Comparison of ENCODE assay signal across 18 mouse cellular contexts in genomic region chr6:80750769-80751168, GRCm38 (mm10).
DNase-seq lines count a peak whose midpoint lies in the region; ATAC-seq and TF ChIP-seq lines count a peak whose summit lies in the region.
"Had no signal": no experiment of that assay in that cellular context is flagged by ENCODE, and none has a peak within 500 bp of the region (broad histone marks: within the 10 kb centered on the region; RNA-seq: fewer than 3 reads in every experiment).

No protein-coding gene starts in this region.

- H3K27ac ChIP-seq in hindbrain, postnatal 0 days: no peak overlapping the region
- H3K27ac ChIP-seq in hindbrain, embryonic 11.5 days (ENCODE audit: low read depth, low read length): no peak overlapping the region
- H3K27ac ChIP-seq in forebrain, embryonic 16.5 days (ENCODE audit: low read length): no peak overlapping the region
- H3K27ac ChIP-seq: embryonic facial prominence, embryonic 10.5 days; heart, adult 2 months; heart, embryonic 15.5 days; hindbrain, embryonic 14.5 days had no signal

- DNase-seq in cerebellum, postnatal 10 days: peak; percentile 17 to 25
- peak; percentile 8 for DNase-seq in hindbrain, postnatal 0 days (ENCODE audit: low spot score)
- no peak for DNase-seq in hindbrain, embryonic 11.5 days (ENCODE audit: low spot score)
- DNase-seq in brain, adult 2 months (ENCODE audit: low read depth, low spot score): peak; percentile 33
- no peak for DNase-seq in right cerebral cortex, postnatal 10 days (ENCODE audit: low spot score in 2 of 2)
- DNase-seq: adrenal gland, postnatal 10 days; cerebellum, adult 11 months; cerebellum, adult 9-11 months; gastrocnemius, postnatal 14 days; heart, adult 2 months; heart, postnatal 14 days had no signal

- WGBS in hindbrain, postnatal 0 days: 67% methylated on average over 2 of the region's 2 CpGs
- 84% methylated on average over 2 of the region's 2 CpGs for WGBS in hindbrain, embryonic 11.5 days
- 50% methylated on average over 2 of the region's 2 CpGs for WGBS in forebrain, embryonic 16.5 days

- no peaks in the 10 kb centered on the region for H3K27me3 ChIP-seq in hindbrain, postnatal 0 days (ENCODE audit: insufficient read depth, low read length)
- no peaks in the 10 kb centered on the region for H3K27me3 ChIP-seq in hindbrain, embryonic 11.5 days (ENCODE audit: control insufficient read depth, insufficient read depth, low read length)
- H3K27me3 ChIP-seq in forebrain, embryonic 16.5 days (replicated peaks; ENCODE audit: control insufficient read depth, insufficient read depth, low read length): no peaks in the 10 kb centered on the region
- H3K27me3 ChIP-seq: heart, embryonic 15.5 days had no signal

- no peak for ATAC-seq in cerebellum, adult (ENCODE audit: insufficient number of reproducible peaks, low FRiP score, low TSS enrichment)
- no peak for ATAC-seq in hindbrain, postnatal 0 days
- ATAC-seq in hindbrain, embryonic 11.5 days (ENCODE audit: low FRiP score): no peak
- ATAC-seq in forebrain, embryonic 16.5 days: peak; percentile 84
- ATAC-seq: intestine, postnatal 0 days had no signal

- H3K4me3 ChIP-seq in hindbrain, postnatal 0 days (ENCODE audit: low read length): no peak overlapping the region
- H3K4me3 ChIP-seq in hindbrain, embryonic 11.5 days (ENCODE audit: low read depth, low read length): no peak overlapping the region
- H3K4me3 ChIP-seq in forebrain, embryonic 16.5 days (replicated peaks; ENCODE audit: low read length): no peak overlapping the region
- H3K4me3 ChIP-seq: embryonic facial prominence, embryonic 10.5 days; heart, adult 2 months; heart, embryonic 15.5 days had no signal

- H3K4me1 ChIP-seq in hindbrain, postnatal 0 days (ENCODE audit: insufficient read depth, low read length): no peaks in the 10 kb centered on the region
- H3K4me1 ChIP-seq in hindbrain, embryonic 11.5 days (replicated peaks; ENCODE audit: control insufficient read depth, insufficient read depth, low read length): no peaks in the 10 kb centered on the region
- H3K4me1 ChIP-seq in forebrain, embryonic 16.5 days (replicated peaks; ENCODE audit: control insufficient read depth, insufficient read depth, low read length): no peaks in the 10 kb centered on the region
- H3K4me1 ChIP-seq: embryonic facial prominence, embryonic 10.5 days; heart, embryonic 15.5 days had no signal

- no peaks in the 10 kb centered on the region for H3K36me3 ChIP-seq in hindbrain, postnatal 0 days (ENCODE audit: insufficient read depth, low read length)
- H3K36me3 ChIP-seq in hindbrain, embryonic 11.5 days (ENCODE audit: control insufficient read depth, insufficient read depth, low read length): no peaks in the 10 kb centered on the region
- no peaks in the 10 kb centered on the region for H3K36me3 ChIP-seq in forebrain, embryonic 16.5 days (ENCODE audit: control insufficient read depth, insufficient read depth)
- H3K36me3 ChIP-seq: embryonic facial prominence, embryonic 10.5 days; heart, embryonic 15.5 days had no signal

- H3K9me3 ChIP-seq in hindbrain, postnatal 0 days (ENCODE audit: low read length): no peaks in the 10 kb centered on the region
- H3K9me3 ChIP-seq in hindbrain, embryonic 11.5 days (ENCODE audit: control insufficient read depth, low read length): no peaks in the 10 kb centered on the region
- no peaks in the 10 kb centered on the region for H3K9me3 ChIP-seq in forebrain, embryonic 16.5 days (ENCODE audit: control insufficient read depth, low read length)
- H3K9me3 ChIP-seq: embryonic facial prominence, embryonic 10.5 days; heart, embryonic 15.5 days had no signal

- TF ChIP-seq CTCF in hindbrain, postnatal 0 days (IDR thresholded peaks at IDR 0.05; ENCODE audit: low read depth): no peak

- no peak overlapping the region for H3K4me2 ChIP-seq in hindbrain, postnatal 0 days (ENCODE audit: low read depth, low read length)
- no peak overlapping the region for H3K4me2 ChIP-seq in hindbrain, embryonic 11.5 days (replicated peaks; ENCODE audit: low read depth, low read length)
- H3K4me2 ChIP-seq in forebrain, embryonic 16.5 days (ENCODE audit: low read length): no peak overlapping the region
- H3K4me2 ChIP-seq: heart, embryonic 11.5 days; heart, embryonic 15.5 days; hindbrain, embryonic 14.5 days had no signal

- no peak overlapping the region for H3K9ac ChIP-seq in hindbrain, postnatal 0 days (replicated peaks; ENCODE audit: low read length)
- no peak overlapping the region for H3K9ac ChIP-seq in hindbrain, embryonic 11.5 days (ENCODE audit: low read depth, low read length)
- H3K9ac ChIP-seq in forebrain, embryonic 16.5 days (replicated peaks; ENCODE audit: low read depth, low read length): no peak overlapping the region
- H3K9ac ChIP-seq: heart, embryonic 15.5 days; hindbrain, embryonic 14.5 days had no signal

Comparison
In these comparisons a context has a peak if more than half of its experiments do, and no peak if none do; other contexts are left out.
1. DNase-seq: peak in cerebellum, postnatal 10 days (2 of 2), hindbrain, postnatal 0 days (single experiment) and brain, adult 2 months (single experiment); none in hindbrain, embryonic 11.5 days (single experiment) and right cerebral cortex, postnatal 10 days (0 of 2).